Mouse (Mus musculus) hindlimb bud, embryonic 11.5 days (tissue): ENCODE results near the gene Tent5c.

Experiments used
- DNase-seq: peaks from one replicate; pipeline ENCODE4 v3.0.0-alpha.2; 2012; ENCODE audit warnings: low read depth, low spot score; ENCODE audit errors: extremely low spot score

The Tent5c gene

GRCm38 (mm10) chr3:100488251-100489132, 632 bp downstream of the Tent5c start:
- DNase-seq, result no peak

GRCm38 (mm10) chr3:100487046-100487445, 2.1 kb downstream of the Tent5c start:
- no peak for DNase-seq

GRCm38 (mm10) chr3:100485390-100486132, 3.6 kb downstream of the Tent5c start:
- no peak for DNase-seq

GRCm38 (mm10) chr3:100482971-100483610, 6.0 kb downstream of the Tent5c start:
- no peak for DNase-seq

- no peak for DNase-seq
Observed at GRCm38 (mm10) chr3:100482324-100482911, 6.7 kb downstream of the Tent5c start.

- no peak for DNase-seq
Observed at GRCm38 (mm10) chr3:100480251-100481005, 8.7 kb downstream of the Tent5c start.

GRCm38 (mm10) chr3:100474950-100475472, 14.1 kb downstream of the Tent5c start:
- no peak for DNase-seq

GRCm38 (mm10) chr3:100474536-100474935, 14.6 kb downstream of the Tent5c start:
- no peak for DNase-seq

GRCm38 (mm10) chr3:100473146-100473545, 16.0 kb downstream of the Tent5c start:
- DNase-seq, result no peak

GRCm38 (mm10) chr3:100470902-100471301, 18.2 kb downstream of the Tent5c start:
- DNase-seq, result no peak

GRCm38 (mm10) chr3:100470101-100470500, 19.0 kb downstream of the Tent5c start:
- DNase-seq, result no peak

GRCm38 (mm10) chr3:100466551-100466950, 22.6 kb downstream of the Tent5c start:
- no peak for DNase-seq

GRCm38 (mm10) chr3:100464596-100464995, 24.5 kb downstream of the Tent5c start:
- no peak for DNase-seq

- no peak for DNase-seq
Observed at GRCm38 (mm10) chr3:100463959-100464265, 25.2 kb downstream of the Tent5c start.

- no peak for DNase-seq
Observed at GRCm38 (mm10) chr3:100463160-100463958, 25.8 kb downstream of the Tent5c start.

- DNase-seq, result no peak
Observed at GRCm38 (mm10) chr3:100462235-100463083, 26.7 kb downstream of the Tent5c start.

GRCm38 (mm10) chr3:100460510-100460909, 28.6 kb downstream of the Tent5c start:
- no peak for DNase-seq

- DNase-seq, result no peak
Observed at GRCm38 (mm10) chr3:100443798-100444500, 45.2 kb downstream of the Tent5c start.
